Mouse (Mus musculus) heart, embryonic 16.5 days (tissue): ENCODE measurements around the gene Gprasp1. TPM values are rescaled to one million over a fixed set of nuclear protein-coding genes. Genes with fewer than 3 reads are reported as not detected.
A peak's percentile ranks its signal among the peaks of the same experiment; 100 is the strongest.
"Not testable (repeated sequence)": the region's sequence is repeated elsewhere in the genome, so short reads cannot be mapped to it uniquely, and the experiment has no call there.

ENCODE experiments used
- ATAC-seq: fragments of 200-750 bp; cut with Nextera tagmentation; replicated peaks from 2 replicates; pipeline ENCODE4 v1.8.0; 2017; ENCODE audit warnings: moderate number of reproducible peaks; ENCODE audit not compliant: insufficient read depth, low FRiP score; ENCODE audit errors: extremely low read depth
- H3K27ac ChIP-seq: fragments of 300-500 bp; sonication (generic); 2 replicates; pipeline ENCODE4 v1.5.1; 2014; ENCODE audit warnings: mild to moderate bottlenecking, low read length, control low read depth, moderate library complexity
- H3K27me3 ChIP-seq: fragments of 300-500 bp; sonication (generic); 2 replicates; pipeline ENCODE4 v1.6.1; 2014; ENCODE audit warnings: low read length, mixed read lengths; ENCODE audit not compliant: control insufficient read depth, insufficient read depth
- H3K36me3 ChIP-seq: fragments of 300-500 bp; sonication (generic); 2 replicates; pipeline ENCODE4 v1.6.1; 2014; ENCODE audit not compliant: control insufficient read depth, insufficient read depth
- H3K4me1 ChIP-seq: fragments of 300-500 bp; sonication (generic); 2 replicates; pipeline ENCODE4 v1.6.1; 2014; ENCODE audit warnings: low read length, mixed read lengths; ENCODE audit not compliant: control insufficient read depth, insufficient read depth
- H3K4me2 ChIP-seq: fragments of 300-500 bp; sonication (generic); 2 replicates; pipeline ENCODE4 v1.6.1; 2014; ENCODE audit warnings: low read depth, mild to moderate bottlenecking, control low read depth, low read length
- H3K4me3 ChIP-seq: fragments of 300-500 bp; sonication (generic); 2 replicates; pipeline ENCODE4 v1.5.1; 2014; ENCODE audit warnings: mild to moderate bottlenecking, control low read depth, low read length
- H3K9ac ChIP-seq: fragments of 300-500 bp; sonication (generic); 2 replicates; pipeline ENCODE4 v1.6.1; 2014; ENCODE audit warnings: low read length, control low read depth
- H3K9me3 ChIP-seq: fragments of 300-500 bp; sonication (generic); replicated peaks from 2 replicates; pipeline ENCODE4 v1.6.1; 2016; ENCODE audit warnings: low read length; ENCODE audit not compliant: control insufficient read depth
- WGBS: fragments of 180-500 bp; shearing (Covaris S2); extraction: QIAGEN DNeasy Blood & Tissue Kit; methylation state at CpG from one replicate; pipeline ENCODE4 v1.1.7; 2014; 5-methylcytosine and 5-hydroxymethylcytosine counted together
- microRNA counts: library from miRNA; unstranded; fragments of <30 nt; microRNA quantifications from one replicate; lab custom pipeline; 2016
- microRNA-seq: library from miRNA; unstranded; fragments of <30 nt; microRNA quantifications from one replicate; pipeline ENCODE4, GENCODE M21; 2017
- polyA plus RNA-seq: library from polyadenylated mRNA; unstranded; fragments of >200 nt; fragmentation: Nextera tagmentation; extraction: Ambion mirVana; gene quantifications from 2 replicates; pipeline ENCODE4 v1.2.1, GENCODE M21; 2015

Gene Gprasp1
- polyA plus RNA-seq, 1 experiment from 2014 or later: 30.9 TPM

GRCm38 (mm10) chrX:135804149-135804548 is 61.6 kb downstream of the Gprasp1 start:
- Histone ChIP-seq H3K27me3 (no peaks in the 10 kb centered on the region), H3K9ac (no peak overlapping the region), H3K4me1 (no peaks in the 10 kb centered on the region), H3K4me2 (no peak overlapping the region), H3K27ac (no peak overlapping the region), H3K9me3 (no peaks in the 10 kb centered on the region), H3K36me3 (no peaks in the 10 kb centered on the region; the same call in none of the 2 replicates), H3K4me3 (no peak overlapping the region)
- ATAC-seq: no peak
- WGBS: 86% methylated on average over 3 of the region's 3 CpGs

- 4% methylated on average over 1 of the region's 1 CpGs for WGBS
- no peak for ATAC-seq
- Histone ChIP-seq H3K9ac (no peak overlapping the region), H3K4me3 (no peak overlapping the region), H3K4me1 (no peaks in the 10 kb centered on the region), H3K36me3 (no peaks in the 10 kb centered on the region; the same call in 1 of the 2 replicates), H3K4me2 (no peak overlapping the region), H3K27ac (no peak overlapping the region), H3K27me3 (no peaks in the 10 kb centered on the region), H3K9me3 (no peaks in the 10 kb centered on the region)
These were observed 63.2 kb downstream of the Gprasp1 start for GRCm38 (mm10) chrX:135805780-135806179.

- ATAC-seq, H3K4me1 ChIP-seq, H3K9ac ChIP-seq, H3K4me2 ChIP-seq, H3K9me3 ChIP-seq, H3K4me3 ChIP-seq, H3K27ac ChIP-seq, H3K27me3 ChIP-seq, H3K36me3 ChIP-seq: not testable (repeated sequence)
- 14% methylated on average over 1 of the region's 1 CpGs for WGBS
These were observed 93.4 kb downstream of the Gprasp1 start for GRCm38 (mm10) chrX:135835896-135836295.

GRCm38 (mm10) chrX:135837896-135838295 is 95.4 kb downstream of the Gprasp1 start:
- no peak overlapping the region for H3K4me3 ChIP-seq
- 60% methylated on average over 2 of the region's 2 CpGs for WGBS
- H3K27me3 ChIP-seq: no peaks in the 10 kb centered on the region
- no peak overlapping the region for H3K4me2 ChIP-seq
- H3K27ac ChIP-seq: no peak overlapping the region
- H3K36me3 ChIP-seq: no peaks in the 10 kb centered on the region
- no peaks in the 10 kb centered on the region for H3K4me1 ChIP-seq
- no peak for ATAC-seq
- H3K9me3 ChIP-seq: no peaks in the 10 kb centered on the region
- H3K9ac ChIP-seq: no peak overlapping the region

GRCm38 (mm10) chrX:135838521-135839360 is 96.2 kb downstream of the Gprasp1 start, which contains the start of gene Gprasp2:
Gprasp2 (plus strand) TSS chrX:135839034.
- Histone ChIP-seq H3K9ac (peak within 1 kb of the TSS; percentile 69), H3K4me2 (peak within 1 kb of the TSS; percentile 79), H3K4me3 (peak within 1 kb of the TSS; percentile 59)
- WGBS: 13% methylated on average over 17 of the region's 32 CpGs
- H3K4me1 ChIP-seq, H3K9me3 ChIP-seq, H3K27me3 ChIP-seq, H3K36me3 ChIP-seq, H3K27ac ChIP-seq: not testable (repeated sequence)
- ATAC-seq: peak; percentile 82

- WGBS: 17% methylated on average over 15 of the region's 17 CpGs
- not testable (repeated sequence) for H3K36me3 ChIP-seq, H3K4me1 ChIP-seq, H3K27me3 ChIP-seq, H3K27ac ChIP-seq, H3K9me3 ChIP-seq, ATAC-seq
- Histone ChIP-seq H3K4me3 (peak overlapping the region; percentile 59), H3K4me2 (peak overlapping the region; percentile 79), H3K9ac (peak overlapping the region; percentile 69)
These were observed 97.2 kb downstream of the Gprasp1 start for GRCm38 (mm10) chrX:135839397-135840391.

MicroRNAs within 50 kb of the gene (microRNA counts, 519-probe panel; counts per million panel counts)
- not detected for microRNA mmu-miR-1970 (lab: Ali Mortazavi, UCI)

Small RNA genes within 50 kb of the gene (microRNA-seq; reads per million reads assigned to microRNA genes)
- gene Mir1970: not detected
- not detected for gene Mir7646

Other genes with a start within 250 kb of the Gprasp1 start
- gene AV320801, start 248.1 kb upstream of the Gprasp1 start, polyA plus RNA-seq: not detected in 2 replicates
- 0.11 TPM in 2 replicates for gene Nxf7, start 144.0 kb upstream of the Gprasp1 start, polyA plus RNA-seq
- not detected in 2 replicates for gene Prame, start 115.0 kb upstream of the Gprasp1 start, polyA plus RNA-seq
- 0.11 TPM in 1 of 2 replicates, not detected in the other for gene Tcp11x2, start 48.9 kb upstream of the Gprasp1 start, polyA plus RNA-seq
- 0.85 TPM in 1 of 2 replicates, not detected in the other for gene Tmsb15a, start 17.5 kb upstream of the Gprasp1 start, polyA plus RNA-seq
- gene Armcx5, start within 50 bp of the Gprasp1 start, polyA plus RNA-seq: 8.0 and 9.3 TPM in 2 replicates
- gene Bhlhb9, start 54.9 kb downstream of the Gprasp1 start, polyA plus RNA-seq: 63.7 and 71.2 TPM in 2 replicates
- 18.3 and 21.0 TPM in 2 replicates for gene Gprasp2, start 96.3 kb downstream of the Gprasp1 start, polyA plus RNA-seq